Mouse (Mus musculus) layer of hippocampus, postnatal 25 days (tissue): Measurements from ENCODE around the gene Gm6309. TPM values are rescaled to one million over a fixed set of nuclear protein-coding genes. Genes with fewer than 3 reads are reported as not detected.
"Not testable (repeated sequence)": the region's sequence is repeated elsewhere in the genome, so short reads cannot be mapped to it uniquely, and the experiment has no call there.

Experiments
- DNase-seq, 2 experiments: peaks; one replicate each; pipeline ENCODE4 v3.0.0; 2022; ENCODE audit warnings: mixed read lengths in 2 of 2, low spot score in 1 of 2; ENCODE audit errors: extremely low spot score in 1 of 2
- total RNA-seq, 2 experiments: library from RNA; stranded (reverse); gene quantifications; 2 replicates each; pipeline ENCODE4 v1.2.3; 2021

Gm6309 gene
- not detected for total RNA-seq

DNA sequence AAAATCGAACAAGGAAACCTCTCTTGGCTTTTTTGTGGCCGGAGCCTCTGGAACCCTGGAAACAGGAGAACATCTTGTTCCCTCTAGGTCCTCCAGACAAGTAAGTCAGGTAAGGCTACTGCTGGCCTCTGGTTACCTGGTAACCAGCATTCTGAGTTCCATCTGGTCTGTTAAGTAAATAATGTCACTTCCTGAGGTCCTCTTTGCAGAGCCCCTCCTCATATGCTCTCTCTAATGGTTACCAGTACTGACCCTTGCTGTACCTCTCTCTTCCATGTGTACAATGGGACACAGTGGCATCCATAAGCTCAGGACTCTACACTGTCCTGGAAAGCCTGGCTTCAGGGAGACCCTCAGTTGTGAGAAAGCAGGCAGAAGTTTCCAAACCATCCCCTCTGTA is at the start of gene Gm6309:
Gene Gm6309 (minus strand): TSS at position 101 of the 400 bp plus-strand sequence.
- not testable (repeated sequence) for DNase-seq

DNA sequence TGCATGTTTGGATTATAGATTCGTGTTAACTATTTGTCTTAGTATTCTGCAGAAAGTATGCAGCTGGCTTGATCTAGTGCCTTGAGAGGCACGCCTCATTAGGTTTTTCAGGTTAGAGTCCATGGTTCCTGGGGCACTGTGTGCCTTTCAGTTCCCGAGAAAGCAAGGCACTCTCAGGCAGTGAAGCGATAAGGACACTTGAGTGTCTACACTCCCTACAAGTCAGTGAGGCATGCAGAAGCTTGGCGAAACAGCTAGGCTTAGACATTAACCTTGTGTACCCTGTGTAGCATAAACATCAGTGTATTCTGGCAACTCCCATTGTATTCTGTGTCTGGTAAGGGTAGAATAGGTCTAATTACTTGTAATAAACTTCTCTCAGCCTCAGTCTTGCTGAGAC is 35.0 kb upstream of the Gm6309 start:
- no peak for DNase-seq

DNA sequence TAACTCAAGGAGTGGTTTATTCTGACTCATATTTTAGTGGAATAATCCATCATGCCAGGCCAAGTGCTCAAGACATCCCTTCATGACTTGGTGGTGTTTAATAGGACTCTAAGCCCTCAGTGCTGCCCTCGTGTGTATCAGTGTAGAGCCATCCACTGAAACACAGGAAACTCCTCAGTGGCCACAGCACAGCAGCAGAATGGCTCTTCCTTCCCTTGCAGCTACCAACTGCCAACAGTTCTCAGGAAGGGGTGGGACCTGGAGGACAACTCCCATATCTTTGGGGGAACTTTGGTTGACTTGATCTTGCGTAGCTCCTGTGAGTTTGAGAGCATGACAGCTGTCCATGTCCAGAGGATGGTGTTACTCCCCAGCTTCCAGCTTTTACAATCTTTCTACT is 33.4 kb upstream of the Gm6309 start:
- DNase-seq: no peak

GRCm38 (mm10) chr5:146200580-146200979 is 30.1 kb upstream of the Gm6309 start:
- no peak for DNase-seq

DNA sequence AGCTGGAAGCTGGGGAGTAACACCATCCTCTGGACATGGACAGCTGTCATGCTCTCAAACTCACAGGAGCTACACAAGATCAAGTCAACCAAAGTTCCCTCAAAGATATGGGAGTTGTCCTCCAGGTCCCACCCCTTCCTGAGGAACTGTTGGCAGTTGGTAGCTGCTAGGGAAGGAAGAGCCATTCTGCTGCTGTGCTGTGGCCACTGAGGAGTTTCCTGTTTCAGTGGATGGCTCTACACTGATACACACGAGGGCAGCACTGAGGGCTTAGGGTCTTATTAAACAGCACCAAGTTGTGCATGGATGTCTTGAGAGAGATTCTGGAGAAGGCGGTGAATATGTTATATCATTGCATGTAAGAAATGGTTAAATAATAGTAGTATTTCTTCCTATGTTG is 29.0 kb upstream of the Gm6309 start:
- DNase-seq: no peak

DNA sequence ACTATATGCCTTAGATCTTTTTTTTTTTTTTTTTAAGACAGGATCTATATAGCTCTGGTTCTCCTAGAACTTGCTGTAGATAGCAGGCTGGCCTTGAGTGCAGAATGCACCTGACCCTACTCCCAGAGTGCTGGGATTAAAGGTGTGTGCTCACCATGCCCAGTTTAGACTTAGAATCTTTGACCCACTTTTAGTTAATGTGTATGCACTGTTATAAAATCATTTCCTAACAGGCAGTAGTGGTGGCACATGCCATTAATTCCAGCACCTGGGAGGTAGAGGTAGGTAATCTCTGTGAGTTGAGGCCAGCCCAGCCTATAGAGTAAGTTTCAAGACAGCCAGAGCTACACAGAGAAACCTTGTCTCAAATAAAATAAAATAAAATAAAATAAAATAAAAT is 28.6 kb upstream of the Gm6309 start:
- no peak for DNase-seq

DNA sequence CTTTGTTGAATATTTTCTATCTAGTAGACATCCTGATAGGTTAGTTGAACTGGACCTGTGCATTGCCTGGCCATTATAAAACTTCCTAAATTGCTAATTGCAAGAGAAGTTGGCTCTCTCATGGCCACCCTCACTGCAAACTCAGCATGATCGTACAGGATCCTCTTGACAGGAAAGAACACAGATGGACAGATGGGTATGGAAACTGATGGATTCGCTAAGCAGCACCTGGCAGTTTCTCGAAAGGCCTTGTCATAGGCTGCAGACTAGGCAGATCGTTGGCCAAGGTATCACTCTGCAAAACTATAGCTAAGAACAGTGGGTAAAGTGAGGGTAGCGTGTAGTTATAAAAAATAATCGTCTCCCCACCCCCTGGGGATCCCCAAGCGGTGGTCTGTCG is 22.8 kb upstream of the Gm6309 start:
- no peak for DNase-seq

DNA sequence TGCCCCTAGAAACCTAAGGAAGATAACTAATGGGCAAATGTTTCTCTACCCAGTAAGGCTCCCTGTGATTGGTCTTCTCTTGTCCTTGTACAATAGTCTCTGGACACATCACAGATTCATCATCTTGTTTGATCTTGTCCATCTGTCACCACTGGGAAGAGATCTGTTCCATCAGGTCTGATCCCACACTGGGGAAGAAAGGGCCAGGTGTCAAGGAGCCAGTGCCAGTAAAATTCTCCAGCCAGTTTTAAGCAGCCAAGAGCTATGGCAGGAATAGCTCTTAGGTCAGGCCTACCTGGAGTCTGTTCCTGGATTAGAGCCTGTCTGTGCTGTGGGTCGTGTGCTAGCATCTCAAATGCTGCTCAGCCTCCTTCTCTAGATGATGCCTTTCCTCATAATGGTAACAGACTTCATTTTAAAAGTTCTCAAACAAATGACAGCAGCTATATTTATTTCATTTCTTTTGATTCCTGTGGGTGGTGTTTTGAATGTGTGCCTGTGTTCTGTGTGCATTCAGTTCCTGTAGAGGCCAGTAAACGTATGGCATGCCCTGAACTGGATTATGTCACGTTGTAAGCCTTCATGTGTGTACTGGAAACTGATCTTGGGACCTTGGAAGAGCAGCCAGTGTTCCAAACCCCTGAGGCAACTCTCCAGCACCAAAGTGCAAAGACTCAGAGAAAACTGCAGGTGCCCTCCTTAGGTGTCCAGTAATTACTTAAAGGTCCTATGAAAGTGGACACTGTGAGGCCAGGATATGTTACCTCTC is 20.2 kb upstream of the Gm6309 start:
- no peak for DNase-seq

GRCm38 (mm10) chr5:146190093-146190492 is 19.6 kb upstream of the Gm6309 start:
- DNase-seq: no peak

- no peak for DNase-seq
Observed at GRCm38 (mm10) chr5:146188712-146189111, 18.2 kb upstream of the Gm6309 start.

DNA sequence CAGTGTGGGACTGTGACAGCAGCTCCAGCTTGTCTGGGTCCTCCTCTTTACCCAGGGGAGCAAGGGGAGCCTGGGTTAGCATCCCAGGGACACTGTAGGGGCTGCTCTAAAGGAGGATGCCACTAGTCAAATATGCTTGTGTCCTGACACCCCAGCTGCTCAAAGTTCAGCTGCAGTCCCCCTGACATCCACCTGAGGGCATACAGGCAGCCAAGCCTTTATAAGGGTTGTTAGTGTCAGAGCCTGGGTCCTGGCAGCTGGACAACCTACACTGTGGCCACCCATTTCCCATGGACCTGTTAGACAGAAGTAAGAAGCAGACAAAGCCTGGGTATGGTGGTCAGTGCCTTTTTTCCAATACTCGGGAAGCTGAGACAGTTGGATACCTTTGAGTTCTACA is 17.6 kb upstream of the Gm6309 start:
- no peak for DNase-seq

- DNase-seq: peak; percentile 37 to 70
Observed at GRCm38 (mm10) chr5:146187441-146187840, 16.9 kb upstream of the Gm6309 start.

DNA sequence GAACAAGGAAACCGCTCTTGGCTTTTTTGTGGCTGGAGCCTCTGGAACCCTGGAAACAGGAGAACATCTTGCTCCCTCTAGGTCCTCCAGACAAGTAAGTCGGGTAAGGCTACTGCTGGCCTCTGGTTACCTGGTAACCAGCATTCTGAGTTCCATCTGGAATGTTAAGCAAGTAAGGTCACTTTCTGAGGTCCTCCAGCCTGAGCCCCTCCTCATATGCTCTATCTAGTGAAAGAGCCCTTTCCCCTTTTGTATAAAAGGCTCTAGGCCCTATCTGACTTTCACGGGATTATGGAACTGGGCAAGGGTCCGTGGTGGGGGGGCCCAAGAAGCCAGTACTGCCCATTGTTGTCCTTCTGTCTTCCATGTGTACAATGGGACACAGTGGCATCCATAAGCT is 14.7 kb upstream of the Gm6309 start, which contains the start of gene 1700001J03Rik:
Gene 1700001J03Rik (minus strand): TSS at position 101 of the 400 bp plus-strand sequence.
- not testable (repeated sequence) for DNase-seq

DNA sequence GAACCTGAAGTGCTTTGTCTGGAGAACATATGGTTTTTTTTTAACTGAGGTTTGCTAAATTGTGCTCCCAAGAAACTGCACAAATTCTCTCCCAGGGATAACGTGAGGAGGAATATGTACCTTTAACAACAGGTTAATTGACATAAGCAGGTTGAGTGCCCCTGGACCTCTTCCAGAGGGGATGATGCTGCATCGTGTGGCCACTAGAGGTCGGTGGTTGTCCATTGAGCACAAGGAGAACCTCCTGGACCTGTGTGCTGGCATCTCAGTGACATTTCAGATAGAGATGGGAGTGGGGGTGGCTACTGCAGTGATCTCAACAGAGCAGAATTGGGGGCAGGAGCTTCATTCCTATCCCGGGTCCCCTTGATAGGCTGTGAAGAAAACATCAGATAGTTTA is 2.2 kb upstream of the Gm6309 start:
- DNase-seq: not testable (repeated sequence)

GRCm38 (mm10) chr5:146160439-146160838 is 10.1 kb downstream of the Gm6309 start, which contains the start of gene Gm5565:
Gene Gm5565, minus strand, starts transcription at chr5:146160539.
- DNase-seq: not testable (repeated sequence)

DNA sequence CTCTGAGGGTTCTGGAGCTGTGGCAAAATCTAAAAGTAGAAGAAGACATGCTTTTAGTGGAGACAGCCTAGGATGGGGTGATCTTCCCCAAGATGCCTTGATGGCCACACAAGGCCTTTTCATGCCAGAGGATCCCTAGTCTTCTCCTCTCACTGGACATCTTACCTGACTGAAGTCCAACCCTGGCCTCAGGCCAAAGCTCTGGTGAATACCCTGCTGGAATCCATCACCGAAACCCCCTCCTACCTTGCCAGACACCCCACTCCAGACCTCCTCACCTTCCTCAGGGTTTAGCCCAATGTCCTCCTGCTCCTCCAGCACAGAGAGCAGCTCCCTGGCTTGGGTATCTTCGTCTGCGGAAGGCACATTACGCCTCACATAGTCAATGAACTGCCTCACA is 12.2 kb downstream of the Gm6309 start:
- not testable (repeated sequence) for DNase-seq

DNA sequence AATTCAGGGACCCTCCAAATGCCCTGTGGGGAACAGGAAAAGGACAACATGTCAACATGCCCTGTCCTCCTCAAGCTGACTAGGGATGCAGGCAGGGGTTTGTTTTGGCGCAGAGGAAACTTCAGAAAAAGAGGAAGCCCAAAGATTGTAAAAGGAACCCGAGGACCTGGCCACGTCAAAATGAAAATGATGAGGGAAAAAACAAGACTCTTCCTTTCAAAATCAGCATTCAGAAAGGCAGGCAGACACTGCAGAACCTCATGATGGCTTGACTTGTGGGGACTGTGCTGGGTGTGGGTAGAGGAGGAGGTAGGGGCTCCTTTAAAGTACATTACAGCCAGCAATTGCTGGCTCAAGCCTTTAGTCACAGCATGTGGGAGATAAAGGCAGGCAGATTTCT is 20.1 kb downstream of the Gm6309 start:
- DNase-seq: no peak

DNA sequence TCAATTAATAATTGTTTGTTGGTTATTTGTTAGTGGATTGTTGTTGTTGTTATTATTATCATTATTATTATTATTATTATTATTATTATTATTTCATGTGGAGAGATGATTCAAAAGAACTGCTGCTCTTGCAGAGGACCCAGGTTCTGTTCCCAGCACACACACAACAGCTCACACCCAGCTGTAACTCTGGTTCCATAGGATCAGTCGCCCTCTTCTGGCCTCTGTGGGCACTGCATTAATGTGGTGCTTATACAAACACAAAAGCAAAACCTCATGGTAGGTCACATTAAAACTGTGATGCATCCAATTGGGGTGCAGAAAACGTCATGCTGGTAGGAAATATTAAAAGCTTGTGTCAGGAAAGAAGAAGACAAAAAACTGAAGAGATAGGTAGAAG is 22.6 kb downstream of the Gm6309 start:
- no peak for DNase-seq
